Mouse (Mus musculus) kidney, postnatal 0 days (tissue): Measurements from ENCODE around the gene Gas6. TPM values are rescaled to one million over a fixed set of nuclear protein-coding genes. Genes with fewer than 3 reads are reported as not detected.

Source experiments
- ATAC-seq: fragments of 200-750 bp; cut with Nextera tagmentation; replicated peaks from 2 replicates; pipeline ENCODE4 v1.8.0; 2017; ENCODE audit warnings: low read depth, moderate number of reproducible peaks, moderate TSS enrichment, moderate library complexity; ENCODE audit not compliant: low FRiP score
- DNase-seq: peaks from one replicate; pipeline ENCODE4 v3.0.0-alpha.2; 2016; ENCODE audit warnings: low spot score
- H3K27ac ChIP-seq: fragments of 300-500 bp; sonication (generic); 2 replicates; pipeline ENCODE4 v1.5.1; 2014; ENCODE audit warnings: mild to moderate bottlenecking
- H3K27me3 ChIP-seq: fragments of 300-500 bp; sonication (generic); 2 replicates; pipeline ENCODE4 v1.6.1; 2014; ENCODE audit warnings: low read length, mixed read lengths; ENCODE audit not compliant: insufficient read depth
- H3K36me3 ChIP-seq: fragments of 300-500 bp; sonication (generic); 2 replicates; pipeline ENCODE4 v1.6.1; 2014; ENCODE audit warnings: low read length, mixed read lengths; ENCODE audit not compliant: insufficient read depth
- H3K4me1 ChIP-seq: fragments of 300-500 bp; sonication (generic); replicated peaks from 2 replicates; pipeline ENCODE4 v1.6.1; 2014; ENCODE audit warnings: antibody characterized with exemption, low read length, mixed read lengths; ENCODE audit not compliant: insufficient read depth
- H3K4me2 ChIP-seq: fragments of 300-500 bp; sonication (generic); 2 replicates; pipeline ENCODE4 v1.6.1; 2014; ENCODE audit warnings: mild to moderate bottlenecking, low read length, moderate library complexity, mixed read lengths
- H3K4me3 ChIP-seq: fragments of 300-500 bp; sonication (generic); replicated peaks from 2 replicates; pipeline ENCODE4 v1.5.1; 2014; ENCODE audit warnings: low read depth, low read length
- H3K9ac ChIP-seq: fragments of 300-500 bp; sonication (generic); 2 replicates; pipeline ENCODE4 v1.6.1; 2014; ENCODE audit warnings: low read depth, low read length
- H3K9me3 ChIP-seq: fragments of 300-500 bp; sonication (generic); replicated peaks from 2 replicates; pipeline ENCODE4 v1.6.1; 2016; ENCODE audit warnings: low read length, inconsistent platforms, mixed read lengths
- CTCF ChIP-seq: IDR thresholded peaks from 2 replicates; pipeline ENCODE4 v1.5.1; 2016; ENCODE audit warnings: antibody characterized with exemption, low read depth, mild to moderate bottlenecking, moderate library complexity
- WGBS: fragments of 180-500 bp; shearing (Covaris S2); extraction: QIAGEN DNeasy Blood & Tissue Kit; methylation state at CpG from one replicate; pipeline ENCODE4 v1.1.7; 2014; 5-methylcytosine and 5-hydroxymethylcytosine counted together
- polyA plus RNA-seq: library from polyadenylated mRNA; unstranded; fragments of >200 nt; fragmentation: Nextera tagmentation; extraction: Ambion mirVana; gene quantifications from 2 replicates; pipeline ENCODE4 v1.2.1, GENCODE M21; 2015

Gene Gas6
- polyA plus RNA-seq, 1 experiment from 2014 or later, result 153 TPM

DNA sequence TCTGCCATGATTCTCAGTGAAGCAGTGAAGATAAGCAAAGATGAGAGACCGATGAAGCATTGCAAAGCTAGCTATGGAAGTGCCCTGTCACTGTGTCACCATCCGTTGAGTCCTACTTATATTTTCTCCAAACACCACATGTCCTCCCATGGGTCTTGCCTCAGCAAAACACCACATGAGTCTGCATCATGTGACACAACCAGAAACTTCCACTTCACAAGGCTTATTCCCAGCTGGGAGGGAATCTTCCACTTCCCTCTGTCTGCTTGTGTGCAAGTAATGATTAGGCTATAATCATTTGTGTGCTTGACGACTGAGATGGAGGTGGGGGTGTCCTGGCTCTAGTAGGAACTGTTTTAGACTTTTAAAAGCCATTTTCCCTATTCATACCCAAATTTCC is 6.9 kb upstream of the Gas6 start:
- ATAC-seq (no peak), DNase-seq (no peak)
- Histone ChIP-seq H3K9me3 (no peaks in the 10 kb centered on the region), H3K9ac (no peak overlapping the region), H3K27ac (no peak overlapping the region), H3K27me3 (no peaks in the 10 kb centered on the region), H3K4me1 (peaks cover 11% of the 10 kb centered on the region; the same call in 1 of the 2 replicates), H3K4me3 (no peak overlapping the region), H3K4me2 (no peak overlapping the region), H3K36me3 (no peaks in the 10 kb centered on the region)
- no peak for TF ChIP-seq CTCF
- 87% methylated on average over 3 of the region's 3 CpGs for WGBS

DNA sequence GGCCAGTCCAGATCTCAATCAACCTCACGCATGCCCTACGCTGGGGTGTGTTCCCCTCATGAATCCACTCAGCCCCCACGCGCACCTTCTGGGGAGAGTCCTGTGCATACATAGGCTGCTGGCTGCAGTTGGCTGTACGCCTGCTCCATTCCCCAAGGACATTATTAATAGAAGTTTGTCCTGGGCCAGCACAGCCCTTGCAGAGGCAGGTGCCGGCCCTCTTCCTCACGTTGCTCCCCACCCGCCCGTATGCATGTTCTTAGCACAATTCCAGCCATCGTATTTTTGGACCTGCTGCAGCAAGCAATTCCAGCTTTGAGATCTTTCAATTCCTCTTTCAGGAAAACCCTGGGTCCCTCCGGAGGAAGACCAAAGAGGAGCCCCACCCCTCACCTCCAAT is 1.3 kb downstream of the Gas6 start:
- ATAC-seq, result no peak
- H3K36me3 ChIP-seq, result no peaks in the 10 kb centered on the region
- no peak for DNase-seq
- H3K4me2 ChIP-seq, result peak overlapping the region; percentile 61
- no peak overlapping the region for H3K9ac ChIP-seq
- H3K4me3 ChIP-seq, result peak overlapping the region; percentile 58
- H3K4me1 ChIP-seq, result no peaks in the 10 kb centered on the region
- no peak overlapping the region for H3K27ac ChIP-seq
- H3K27me3 ChIP-seq, result no peaks in the 10 kb centered on the region
- no peak for TF ChIP-seq CTCF
- WGBS, result 44% methylated on average over 11 of the region's 11 CpGs
- no peaks in the 10 kb centered on the region for H3K9me3 ChIP-seq

DNA sequence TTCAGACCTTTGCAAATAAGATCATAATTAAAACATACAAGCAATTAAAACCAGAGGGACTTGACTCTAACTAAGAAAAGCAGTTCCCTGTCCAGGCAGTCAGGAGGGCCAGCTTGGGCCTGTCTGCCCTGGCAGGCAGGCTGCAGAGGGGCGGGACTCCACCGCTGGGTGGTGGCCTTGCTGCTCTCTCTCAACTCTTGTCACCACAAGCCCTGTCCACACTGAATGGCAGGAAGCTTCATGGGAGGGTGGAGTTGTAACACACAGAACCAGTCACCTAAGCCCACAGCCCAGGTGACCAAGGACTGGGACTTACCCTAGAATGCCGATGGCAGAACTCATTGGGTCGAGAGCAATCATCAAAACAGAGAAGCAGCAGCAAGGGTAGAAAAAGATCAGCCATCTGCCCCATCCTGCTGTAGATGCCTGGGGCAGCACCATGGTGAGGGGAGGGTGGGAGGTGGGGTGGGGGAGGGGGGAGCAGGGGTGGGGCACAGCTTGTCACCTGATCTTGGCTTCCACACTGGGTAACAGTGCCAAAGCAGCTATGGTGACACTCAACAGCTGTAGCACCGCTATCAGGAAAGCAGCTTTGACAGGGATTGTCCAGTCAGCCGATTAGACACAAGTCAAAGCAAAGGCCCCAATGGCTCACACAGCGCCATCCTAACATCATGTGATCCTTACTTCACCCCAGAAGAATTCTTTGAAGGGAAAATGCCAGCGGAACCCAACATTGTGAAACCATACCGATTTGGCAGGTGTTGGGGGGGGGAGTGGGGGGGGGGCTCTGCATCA is 1.9 kb downstream of the Gas6 start:
- no peak overlapping the region for H3K27ac ChIP-seq
- no peak overlapping the region for H3K9ac ChIP-seq
- ATAC-seq (peak; percentile 65), DNase-seq (peak; percentile 63)
- 0 out of 2 replicates have a peak overlapping the region, but pooled peaks have one; percentile 58 for H3K4me3 ChIP-seq
- H3K4me1 ChIP-seq, result no peaks in the 10 kb centered on the region
- no peaks in the 10 kb centered on the region for H3K9me3 ChIP-seq
- peak overlapping the region; percentile 61 for H3K4me2 ChIP-seq
- H3K27me3 ChIP-seq, result no peaks in the 10 kb centered on the region
- 47% methylated on average over 9 of the region's 9 CpGs for WGBS
- no peaks in the 10 kb centered on the region for H3K36me3 ChIP-seq
- peak; percentile 26; the same call in 1 of the 2 replicates for TF ChIP-seq CTCF

DNA sequence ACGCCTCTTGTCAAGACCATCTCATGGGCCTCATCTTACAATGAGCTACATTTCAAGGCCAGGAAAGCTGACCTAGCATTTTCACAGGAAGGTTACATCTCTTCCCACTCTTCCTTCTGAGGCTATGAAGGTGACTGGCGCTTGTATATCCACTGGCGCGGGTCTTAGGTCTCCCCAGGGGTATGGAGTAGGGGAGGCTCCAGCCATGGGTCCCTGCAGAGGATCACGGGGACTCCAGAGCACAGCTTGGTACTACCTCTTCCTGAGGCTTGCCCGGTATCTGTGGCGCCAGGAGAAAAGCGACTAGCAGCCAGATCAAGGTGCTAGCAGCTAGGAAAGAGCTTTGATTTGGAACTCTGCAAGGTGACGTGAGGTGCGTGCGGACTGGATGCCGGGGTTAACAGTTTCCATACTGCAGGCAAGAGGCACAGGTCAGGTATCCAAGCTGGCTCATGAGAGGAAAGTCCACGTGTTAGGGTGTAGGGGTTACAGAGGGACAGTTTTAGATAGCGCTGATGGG is 2.7 kb downstream of the Gas6 start:
- Histone ChIP-seq H3K9ac (no peak overlapping the region), H3K4me3 (no peak overlapping the region), H3K27ac (no peak overlapping the region), H3K4me2 (no peak overlapping the region), H3K9me3 (no peaks in the 10 kb centered on the region), H3K4me1 (no peaks in the 10 kb centered on the region), H3K27me3 (no peaks in the 10 kb centered on the region), H3K36me3 (no peaks in the 10 kb centered on the region)
- ATAC-seq, result no peak
- TF ChIP-seq CTCF, result no peak
- 83% methylated on average over 14 of the region's 14 CpGs for WGBS
- no peak for DNase-seq

DNA sequence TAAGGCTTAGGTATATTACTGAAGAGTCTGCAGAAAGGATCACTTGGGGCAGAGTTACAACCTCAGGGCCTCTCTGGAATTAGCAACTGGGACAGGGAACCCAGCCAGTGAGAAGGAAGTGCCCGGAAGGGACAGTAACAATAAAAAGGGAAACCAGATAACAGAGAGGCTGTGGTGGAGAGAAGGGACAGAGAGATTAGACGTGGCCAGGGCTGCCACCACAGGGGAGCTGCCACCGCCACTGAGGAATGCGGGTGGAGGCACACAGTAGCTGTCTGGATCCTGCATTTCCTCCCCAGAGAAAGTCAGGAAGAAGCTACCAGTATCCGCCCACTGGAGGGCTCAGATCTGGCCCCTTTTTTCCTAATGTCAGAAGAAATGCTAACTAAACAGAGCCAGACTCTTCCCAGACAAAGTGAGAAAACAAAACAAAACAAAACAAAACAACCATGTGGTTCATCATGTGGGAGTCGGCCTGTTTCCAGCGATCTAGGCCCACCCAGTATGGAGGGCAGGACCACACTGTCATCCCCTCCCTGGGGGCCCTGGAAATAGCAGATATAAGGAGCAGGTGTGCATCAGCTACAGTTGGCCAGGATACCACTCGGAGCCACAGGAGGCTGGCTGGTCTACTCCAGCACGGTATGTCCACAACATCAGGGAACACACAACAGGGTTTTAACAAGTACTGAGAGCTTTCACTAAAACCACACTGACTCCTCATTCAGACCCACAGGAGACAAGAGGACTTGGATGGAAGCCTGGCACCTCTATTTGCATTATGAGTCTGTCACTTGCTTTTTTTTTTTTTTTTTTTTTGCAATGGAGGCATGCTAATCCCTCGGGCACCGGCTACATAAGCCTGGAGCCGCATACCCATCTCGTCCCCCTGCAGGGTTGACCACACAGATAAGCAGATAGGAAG is 4.0 kb downstream of the Gas6 start:
- no peaks in the 10 kb centered on the region for H3K9me3 ChIP-seq
- no peak for TF ChIP-seq CTCF
- 42% methylated on average over 13 of the region's 13 CpGs for WGBS
- H3K36me3 ChIP-seq, result no peaks in the 10 kb centered on the region
- ATAC-seq (no peak), DNase-seq (no peak)
- no peak overlapping the region for H3K4me2 ChIP-seq
- no peak overlapping the region for H3K9ac ChIP-seq
- H3K4me1 ChIP-seq, result no peaks in the 10 kb centered on the region
- peak overlapping the region; percentile 27; the same call in 1 of the 2 replicates for H3K27ac ChIP-seq
- no peaks in the 10 kb centered on the region for H3K27me3 ChIP-seq
- H3K4me3 ChIP-seq, result no peak overlapping the region

DNA sequence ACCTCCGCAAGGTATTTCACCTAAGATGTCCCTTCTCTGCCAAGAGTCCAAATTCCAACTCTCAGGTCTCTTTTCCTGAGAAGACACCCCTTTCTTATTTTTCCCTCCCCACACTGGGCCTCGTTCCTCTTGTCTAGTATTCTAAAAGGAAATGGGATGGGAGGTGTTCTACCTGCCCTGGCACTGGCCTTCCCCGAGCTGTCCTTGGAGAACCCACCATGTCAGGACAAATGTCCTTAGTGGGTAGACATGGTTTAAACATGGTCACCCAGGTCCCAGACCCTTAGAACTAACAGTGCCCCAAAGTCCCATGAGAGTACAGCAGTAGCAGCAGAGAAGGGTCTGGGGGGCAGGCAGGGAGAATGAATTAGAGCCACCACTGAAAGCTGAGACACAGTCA is 4.9 kb downstream of the Gas6 start:
- no peak overlapping the region for H3K9ac ChIP-seq
- WGBS, result 86% methylated on average over 3 of the region's 3 CpGs
- DNase-seq (no peak), ATAC-seq (no peak)
- TF ChIP-seq CTCF, result no peak
- H3K27ac ChIP-seq, result no peak overlapping the region
- H3K4me2 ChIP-seq, result no peak overlapping the region
- H3K27me3 ChIP-seq, result no peaks in the 10 kb centered on the region
- H3K9me3 ChIP-seq, result no peaks in the 10 kb centered on the region
- H3K36me3 ChIP-seq, result no peaks in the 10 kb centered on the region
- H3K4me3 ChIP-seq, result no peak overlapping the region
- H3K4me1 ChIP-seq, result no peaks in the 10 kb centered on the region
